Mouse (Mus musculus): ENCODE measurements around the gene Arl4c.
A peak's percentile ranks its signal among the peaks of the same experiment; 100 is the strongest.

Arl4c gene

DNA sequence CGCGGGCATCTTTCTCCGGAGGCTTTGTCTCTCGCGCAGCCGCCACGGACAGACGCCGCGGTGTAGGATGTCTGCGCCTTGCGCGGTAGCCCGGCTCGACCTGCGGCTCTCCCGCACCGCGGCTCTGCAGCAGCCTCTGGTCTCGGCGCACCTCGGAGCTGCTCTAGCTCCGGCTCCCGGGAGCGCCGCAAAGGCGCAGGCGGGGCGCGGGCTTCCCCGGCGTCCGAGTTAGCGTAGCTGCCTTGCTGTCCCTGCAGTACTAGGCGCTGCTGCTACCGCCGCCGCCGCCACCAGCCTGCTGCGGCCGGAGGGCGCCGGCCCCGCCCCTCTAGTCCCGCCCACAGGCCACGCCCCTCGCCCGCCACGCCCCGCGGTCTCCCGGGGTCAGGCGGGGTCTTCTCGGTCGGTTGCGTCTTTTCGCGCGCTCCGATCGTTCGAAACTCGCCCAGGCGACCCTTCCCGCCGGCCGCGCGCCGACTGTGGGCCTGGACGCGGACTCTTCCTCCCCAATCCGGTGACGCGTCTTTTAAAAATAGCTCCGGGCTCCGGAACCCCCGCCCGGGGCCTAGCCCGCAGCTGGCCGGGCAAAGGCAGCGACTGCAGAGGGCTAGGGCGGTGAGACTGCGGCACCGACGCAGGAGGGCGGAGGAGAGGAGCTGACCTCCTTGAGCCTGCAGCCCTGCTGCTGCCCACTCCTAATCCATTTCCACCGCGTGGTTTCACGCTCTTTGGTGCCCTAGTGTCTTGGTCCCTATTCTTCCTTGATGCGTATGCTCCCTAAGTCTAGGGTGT, at the start of gene Arl4c:
Arl4c (minus strand) TSS at position 352 of the 792 bp plus-strand sequence.
- DNase-seq (ENCODE audit: low spot score in 2 of 2), result peak; percentile 60 to 78

GRCm38 (mm10) chr1:88751332-88751731, 49.3 kb upstream of the Arl4c start:
- no peak for DNase-seq (ENCODE audit: low spot score in 2 of 2)

GRCm38 (mm10) chr1:88750576-88750975, 48.6 kb upstream of the Arl4c start:
- DNase-seq (ENCODE audit: low spot score in 2 of 2), result no peak

GRCm38 (mm10) chr1:88750126-88750525, 48.1 kb upstream of the Arl4c start:
- peak in 1 of 2 experiments; percentile 17 for DNase-seq (ENCODE audit: low spot score in 2 of 2)

GRCm38 (mm10) chr1:88749106-88749505, 47.1 kb upstream of the Arl4c start:
- DNase-seq (ENCODE audit: low spot score in 2 of 2), result no peak

GRCm38 (mm10) chr1:88745256-88745655, 43.2 kb upstream of the Arl4c start:
- peak; percentile 49 to 60 for DNase-seq (ENCODE audit: low spot score in 2 of 2)

DNA sequence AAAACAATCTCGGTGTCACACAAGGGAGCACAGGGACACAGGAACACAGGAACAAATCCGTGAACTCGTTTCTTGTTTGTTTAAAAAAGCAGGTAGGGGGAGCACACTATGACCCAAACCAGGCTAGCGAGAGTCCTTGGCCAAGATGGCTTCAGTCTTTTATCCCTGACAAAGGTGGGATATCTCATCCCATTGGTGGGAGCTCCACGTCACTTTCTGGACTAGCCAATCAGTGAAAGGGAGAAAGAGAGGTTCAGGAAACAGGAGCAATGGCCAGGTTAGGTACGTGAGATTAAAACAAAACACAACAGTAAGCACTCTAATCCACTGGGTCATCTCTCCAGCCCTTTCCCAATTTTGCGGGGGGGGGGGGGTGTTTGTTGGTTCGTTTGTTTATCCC, 42.2 kb upstream of the Arl4c start:
- DNase-seq (ENCODE audit: low spot score in 2 of 2), result no peak

DNA sequence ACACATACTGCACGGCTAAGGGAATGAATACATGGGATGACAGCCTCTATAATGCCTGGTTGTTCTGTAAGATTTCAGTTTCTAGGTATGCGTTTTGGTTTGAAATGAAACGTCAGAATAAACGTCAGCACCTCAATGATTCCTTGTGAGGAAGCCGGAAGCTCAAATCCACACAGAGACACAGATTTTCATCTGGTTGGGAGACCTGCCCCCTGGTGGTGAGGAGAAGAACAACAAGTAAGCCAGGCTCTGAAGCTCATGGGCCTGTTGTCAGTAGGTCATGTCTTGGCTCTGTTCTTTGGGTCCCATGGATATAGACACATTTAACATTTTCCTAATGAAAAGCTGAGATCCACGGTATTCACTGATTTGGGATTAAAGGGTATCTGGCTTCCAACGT, 40.4 kb upstream of the Arl4c start:
- peak in 1 of 2 experiments; percentile 15 for DNase-seq (ENCODE audit: low spot score in 2 of 2)

DNA sequence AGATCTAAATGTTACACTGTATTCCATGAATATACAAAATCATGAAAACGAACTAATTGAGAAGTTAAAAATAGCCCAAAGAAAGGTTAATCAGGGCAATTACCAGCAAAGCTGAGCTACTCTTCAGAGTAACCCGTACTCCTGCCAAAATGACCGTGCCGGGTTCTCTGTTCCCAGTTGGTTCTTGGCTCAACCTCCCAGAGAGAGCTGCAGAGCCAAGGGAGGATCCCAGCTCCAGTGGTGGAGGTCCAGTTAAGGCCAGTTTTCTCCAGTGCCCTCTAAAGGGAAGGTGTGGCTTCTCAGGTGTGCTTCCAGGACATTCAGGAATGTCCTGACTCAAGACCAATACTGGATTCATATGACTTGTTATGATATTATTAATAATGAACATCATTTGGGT, 37.5 kb upstream of the Arl4c start:
- DNase-seq (ENCODE audit: low spot score in 2 of 2), result no peak

- DNase-seq (ENCODE audit: low spot score in 2 of 2), result no peak
Measured at GRCm38 (mm10) chr1:88738931-88739330, 36.9 kb upstream of the Arl4c start.

DNA sequence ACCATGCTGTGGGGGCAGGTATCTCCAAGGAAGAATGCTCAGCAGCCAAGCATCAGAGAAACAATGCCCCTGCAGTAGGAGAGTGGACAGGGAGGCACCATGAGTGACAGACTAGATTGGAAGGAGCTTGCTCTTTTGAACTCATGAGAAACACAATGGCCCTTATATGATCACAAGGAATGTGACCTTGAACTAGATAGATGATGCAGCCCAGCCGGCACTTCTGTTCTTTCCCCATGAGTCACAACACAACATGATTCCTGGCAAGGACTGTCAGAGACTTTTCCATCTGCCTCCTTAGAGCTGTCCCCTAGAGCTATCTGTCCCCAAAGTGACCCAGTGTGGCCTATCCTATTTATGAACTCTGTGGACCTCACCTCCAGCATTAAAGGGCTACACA, 27.5 kb upstream of the Arl4c start:
- DNase-seq (ENCODE audit: low spot score in 2 of 2), result no peak

GRCm38 (mm10) chr1:88727369-88727768, 25.3 kb upstream of the Arl4c start:
- DNase-seq (ENCODE audit: low spot score in 2 of 2), result no peak

DNA sequence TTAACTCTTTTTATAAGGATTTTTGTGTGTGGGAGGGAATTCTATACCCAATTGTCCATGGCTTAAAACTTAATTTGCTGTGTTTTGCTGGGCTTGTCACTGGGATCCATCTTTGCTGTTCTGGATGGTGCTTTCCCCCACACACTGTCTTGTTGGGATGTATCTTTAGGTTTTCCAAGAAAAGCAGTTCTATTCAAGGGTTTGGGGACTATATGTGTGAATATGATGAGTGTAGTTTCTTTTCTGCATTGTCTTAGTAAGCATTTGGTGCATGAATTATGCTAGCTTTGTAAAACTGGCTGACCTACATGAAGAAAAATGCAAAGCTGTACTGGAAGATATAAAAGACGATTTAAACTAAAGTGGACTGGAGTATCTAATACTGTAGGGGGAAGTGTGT, 23.7 kb upstream of the Arl4c start:
- DNase-seq (ENCODE audit: low spot score in 2 of 2), result no peak

GRCm38 (mm10) chr1:88720626-88721229, 18.7 kb upstream of the Arl4c start:
- no peak for DNase-seq (ENCODE audit: low spot score in 2 of 2)

DNA sequence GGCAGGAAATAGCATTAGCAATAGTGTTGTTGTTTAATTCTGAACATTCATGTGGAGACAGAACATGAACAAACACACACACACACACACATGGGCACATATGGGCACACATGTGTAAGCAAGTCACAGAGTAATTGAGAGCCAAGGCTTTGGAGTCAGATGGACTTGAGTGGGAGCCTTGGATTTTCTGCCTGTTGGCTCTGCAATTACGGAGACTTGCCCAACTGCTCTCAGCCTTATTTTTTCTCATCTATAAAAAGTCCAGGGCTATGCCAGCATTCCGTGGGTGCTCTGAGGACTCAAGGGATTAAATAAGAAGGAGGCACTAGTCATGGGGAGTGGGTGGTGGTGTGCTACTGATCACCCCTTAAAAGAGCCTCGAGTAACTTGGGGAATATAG, 16.5 kb upstream of the Arl4c start:
- DNase-seq (ENCODE audit: low spot score in 2 of 2), result no peak

- DNase-seq (ENCODE audit: low spot score in 2 of 2), result no peak
Measured at GRCm38 (mm10) chr1:88717736-88718135, 15.7 kb upstream of the Arl4c start.

DNA sequence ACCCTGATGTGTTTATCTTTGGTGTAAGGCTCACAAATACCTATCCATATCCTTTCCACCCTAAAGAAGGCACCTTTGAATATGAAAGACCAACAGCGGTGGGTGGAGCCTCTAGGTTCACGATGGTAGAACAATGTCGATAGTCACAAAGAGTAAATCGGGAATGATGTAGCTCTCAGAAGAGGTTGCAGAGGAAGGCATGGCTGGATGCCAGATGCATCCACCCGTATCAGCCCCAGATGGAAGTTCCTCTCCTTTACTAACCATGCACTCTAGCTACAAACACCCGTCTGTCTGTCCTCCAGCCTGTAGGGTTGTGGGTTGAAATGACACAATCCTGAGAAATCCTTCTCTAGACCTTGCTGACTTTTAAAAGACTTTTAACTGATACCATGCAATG, 10.0 kb upstream of the Arl4c start:
- no peak for DNase-seq (ENCODE audit: low spot score in 2 of 2)

GRCm38 (mm10) chr1:88708646-88709305, 6.8 kb upstream of the Arl4c start:
- DNase-seq (ENCODE audit: low spot score in 2 of 2), result no peak

- DNase-seq (ENCODE audit: low spot score in 2 of 2), result no peak
Measured at GRCm38 (mm10) chr1:88708191-88708590, 6.2 kb upstream of the Arl4c start.

- DNase-seq (ENCODE audit: low spot score in 2 of 2), result no peak
Measured at GRCm38 (mm10) chr1:88707536-88707935, 5.5 kb upstream of the Arl4c start.

GRCm38 (mm10) chr1:88705799-88706198, 3.8 kb upstream of the Arl4c start:
- peak; percentile 80 to 82 for DNase-seq (ENCODE audit: low spot score in 2 of 2)

GRCm38 (mm10) chr1:88705050-88705449, 3.0 kb upstream of the Arl4c start:
- DNase-seq (ENCODE audit: low spot score in 2 of 2), result peak in 1 of 2 experiments; percentile 15
